Mouse (Mus musculus): Measurements from ENCODE around the gene Opn4.

Gene Opn4

GRCm38 (mm10) chr14:34599941-34600340 is at the start of gene Opn4:
TSS of gene Opn4 (minus strand) at chr14:34600142.
- DNase-seq (ENCODE audit: low spot score in 2 of 2), result no peak

- DNase-seq (ENCODE audit: low spot score in 2 of 2), result no peak
Observed at GRCm38 (mm10) chr14:34647870-34648475, 48.0 kb upstream of the Opn4 start.

GRCm38 (mm10) chr14:34644140-34644539 is 44.2 kb upstream of the Opn4 start:
- no peak for DNase-seq (ENCODE audit: low spot score in 2 of 2)

- no peak for DNase-seq (ENCODE audit: low spot score in 2 of 2)
Observed at GRCm38 (mm10) chr14:34635721-34636120, 35.8 kb upstream of the Opn4 start.

- no peak for DNase-seq (ENCODE audit: low spot score in 2 of 2)
Observed at GRCm38 (mm10) chr14:34635192-34635591, 35.2 kb upstream of the Opn4 start.

- DNase-seq (ENCODE audit: low spot score in 2 of 2), result no peak
Observed at GRCm38 (mm10) chr14:34632722-34633448, 32.9 kb upstream of the Opn4 start.

GRCm38 (mm10) chr14:34626824-34627223 is 26.9 kb upstream of the Opn4 start:
- no peak for DNase-seq (ENCODE audit: low spot score in 2 of 2)

- DNase-seq (ENCODE audit: low spot score in 2 of 2), result no peak
Observed at GRCm38 (mm10) chr14:34623531-34624210, 23.7 kb upstream of the Opn4 start.

GRCm38 (mm10) chr14:34623074-34623473 is 23.1 kb upstream of the Opn4 start:
- DNase-seq (ENCODE audit: low spot score in 2 of 2), result no peak

- DNase-seq (ENCODE audit: low spot score in 2 of 2), result peak; percentile 5 to 37
Observed at GRCm38 (mm10) chr14:34620611-34621376, 20.9 kb upstream of the Opn4 start.

GRCm38 (mm10) chr14:34618808-34619207 is 18.9 kb upstream of the Opn4 start:
- DNase-seq (ENCODE audit: low spot score in 2 of 2), result no peak

- peak; percentile 83 to 87 for DNase-seq (ENCODE audit: low spot score in 2 of 2)
Observed at GRCm38 (mm10) chr14:34616821-34617220, 16.9 kb upstream of the Opn4 start.

GRCm38 (mm10) chr14:34615625-34616024 is 15.7 kb upstream of the Opn4 start:
- DNase-seq (ENCODE audit: low spot score in 2 of 2), result no peak

- no peak for DNase-seq (ENCODE audit: low spot score in 2 of 2)
Observed at GRCm38 (mm10) chr14:34615082-34615481, 15.1 kb upstream of the Opn4 start.

- DNase-seq (ENCODE audit: low spot score in 2 of 2), result no peak
Observed at GRCm38 (mm10) chr14:34614551-34614950, 14.6 kb upstream of the Opn4 start.

- no peak for DNase-seq (ENCODE audit: low spot score in 2 of 2)
Observed at GRCm38 (mm10) chr14:34613523-34613922, 13.6 kb upstream of the Opn4 start.

GRCm38 (mm10) chr14:34612222-34612621 is 12.3 kb upstream of the Opn4 start:
- DNase-seq (ENCODE audit: low spot score in 2 of 2), result no peak

- DNase-seq (ENCODE audit: low spot score in 2 of 2), result no peak
Observed at GRCm38 (mm10) chr14:34611591-34611990, 11.6 kb upstream of the Opn4 start.

- DNase-seq (ENCODE audit: low spot score in 2 of 2), result no peak
Observed at GRCm38 (mm10) chr14:34601910-34602309, 2.0 kb upstream of the Opn4 start.

- no peak for DNase-seq (ENCODE audit: low spot score in 2 of 2)
Observed at GRCm38 (mm10) chr14:34595596-34596255, 4.2 kb downstream of the Opn4 start.

- no peak for DNase-seq (ENCODE audit: low spot score in 2 of 2)
Observed at GRCm38 (mm10) chr14:34591741-34592535, 8.0 kb downstream of the Opn4 start.
